Mouse (Mus musculus) MEL (cell line): ENCODE data around the gene Dpyd. TPM values are rescaled to one million over a fixed set of nuclear protein-coding genes. Genes with fewer than 3 reads are reported as not detected.

ENCODE experiments used
- DNase-seq: peaks from one replicate; pipeline ENCODE4 v3.0.0; 2011; ENCODE audit warnings: low read depth, low spot score
- H3K27ac ChIP-seq: 2 replicates; pipeline ENCODE4 v1.5.1; 2012; ENCODE audit warnings: low read depth, mild to moderate bottlenecking, control low read depth, low read length, moderate library complexity; ENCODE audit not compliant: control insufficient read depth
- H3K27me3 ChIP-seq, 2 experiments: fragments of 150-350 bp in 1 of 2; sonication (generic) in 1 of 2; 2 replicates each; pipeline ENCODE4 v1.6.1; 2012; ENCODE audit warnings: low read length in 2 of 2, mild to moderate bottlenecking in 2 of 2, improper control_type of control experiment in 1 of 2, moderate library complexity in 1 of 2; ENCODE audit not compliant: insufficient read depth in 2 of 2, control insufficient read depth in 1 of 2
- H3K36me3 ChIP-seq, 2 experiments: 2 replicates each; pipeline ENCODE4 v1.6.1; 2012 to 2014; ENCODE audit warnings: low read length in 2 of 2, improper control_type of control experiment in 1 of 2, inconsistent platforms in 1 of 2, mild to moderate bottlenecking in 1 of 2; ENCODE audit not compliant: insufficient read depth in 2 of 2, control insufficient read depth in 1 of 2
- H3K4me1 ChIP-seq, 2 experiments: fragments of 150-350 bp in 1 of 2; sonication (generic) in 1 of 2; 2 replicates each; pipeline ENCODE4 v1.6.1; 2012; ENCODE audit warnings: low read length in 2 of 2, improper control_type of control experiment in 1 of 2, mild to moderate bottlenecking in 1 of 2; ENCODE audit not compliant: insufficient read depth in 2 of 2, control insufficient read depth in 1 of 2
- H3K4me3 ChIP-seq, 2 experiments: fragments of 150-350 bp in 1 of 2; sonication (generic) in 1 of 2; 2 replicates each; pipeline ENCODE4 v1.5.1; 2012; ENCODE audit warnings: low read depth in 2 of 2, low read length in 2 of 2, mild to moderate bottlenecking in 2 of 2, moderate library complexity in 2 of 2, control low read depth in 1 of 2, improper control_type of control experiment in 1 of 2; ENCODE audit not compliant: control insufficient read depth in 1 of 2, insufficient read depth in 1 of 2
- H3K79me2 ChIP-seq: 2 replicates; pipeline ENCODE4 v1.6.1; 2012; ENCODE audit warnings: mild to moderate bottlenecking, low read length, moderate library complexity; ENCODE audit not compliant: control insufficient read depth, poor library complexity, insufficient read depth
- H3K9ac ChIP-seq: 2 replicates; pipeline ENCODE4 v1.6.1; 2012; ENCODE audit warnings: low read depth, mild to moderate bottlenecking, control low read depth, low read length, moderate library complexity; ENCODE audit not compliant: control insufficient read depth, poor library complexity, severe bottlenecking
- H3K9me3 ChIP-seq: fragments of 150-350 bp; sonication (generic); replicated peaks from 2 replicates; pipeline ENCODE4 v1.6.1; 2012; ENCODE audit warnings: mild to moderate bottlenecking, low read length, improper control_type of control experiment, moderate library complexity; ENCODE audit not compliant: insufficient read depth
- BHLHE40 ChIP-seq: IDR thresholded peaks from 2 replicates; pipeline ENCODE4 v1.6.1; 2012; ENCODE audit warnings: low read depth, mild to moderate bottlenecking, inconsistent platforms, low read length, improper control_type of control experiment, borderline replicate concordance
- CHD1 ChIP-seq: IDR thresholded peaks from 2 replicates; pipeline ENCODE4 v1.6.1; 2012; ENCODE audit warnings: low read depth, mild to moderate bottlenecking, inconsistent platforms, low read length, improper control_type of control experiment
- CHD2 ChIP-seq: IDR thresholded peaks from 2 replicates; pipeline ENCODE4 v1.6.1; 2011; ENCODE audit warnings: low read length, improper control_type of control experiment
- CTCF ChIP-seq, 3 experiments: IDR thresholded peaks in 2 of 3; conservative IDR thresholded peaks in 1 of 3; 2 replicates each; pipeline ENCODE4 v1.5.1; 2011 to 2012; ENCODE audit warnings: low read length in 3 of 3, low read depth in 2 of 3, mild to moderate bottlenecking in 2 of 3, improper control_type of control experiment in 1 of 3, inconsistent platforms in 1 of 3, mixed read lengths in 1 of 3, moderate library complexity in 1 of 3; ENCODE audit not compliant: control insufficient read depth in 1 of 3, insufficient read depth in 1 of 3, poor library complexity in 1 of 3, severe bottlenecking in 1 of 3
- ETS1 ChIP-seq: IDR thresholded peaks from 2 replicates; pipeline ENCODE4 v1.6.1; 2012; ENCODE audit warnings: low read depth, mild to moderate bottlenecking, inconsistent platforms, low read length, improper control_type of control experiment, moderate library complexity
- GATA1 ChIP-seq: IDR thresholded peaks from 2 replicates; pipeline ENCODE4 v1.6.1; 2011; ENCODE audit warnings: low read depth, low read length, improper control_type of control experiment
- JUND ChIP-seq: IDR thresholded peaks from 2 replicates; pipeline ENCODE4 v1.6.1; 2011; ENCODE audit warnings: low read depth, mild to moderate bottlenecking, improper control_type of control experiment, low read length
- KAT2A ChIP-seq: conservative IDR thresholded peaks from 2 replicates; pipeline ENCODE4 v1.6.1; 2012; ENCODE audit warnings: low read depth, low read length, improper control_type of control experiment, inconsistent platforms
- MAX ChIP-seq: IDR thresholded peaks from 2 replicates; pipeline ENCODE4 v1.6.1; 2011; ENCODE audit warnings: low read length, improper control_type of control experiment
- MYB ChIP-seq: IDR thresholded peaks from 2 replicates; pipeline ENCODE4 v1.6.1; 2011; ENCODE audit warnings: mild to moderate bottlenecking, low read depth, low read length, improper control_type of control experiment
- NRF1 ChIP-seq: IDR thresholded peaks from 2 replicates; pipeline ENCODE4 v1.6.1; 2014; ENCODE audit warnings: low read depth, mild to moderate bottlenecking, inconsistent platforms, low read length, improper control_type of control experiment, moderate library complexity; ENCODE audit not compliant: poor library complexity, insufficient read depth, severe bottlenecking
- POLR2AphosphoS2 ChIP-seq: IDR thresholded peaks from 2 replicates; pipeline ENCODE4 v1.6.1; 2011; ENCODE audit warnings: low read length, improper control_type of control experiment
- POLR2AphosphoS5 ChIP-seq: IDR thresholded peaks from 2 replicates; pipeline ENCODE4 v1.6.1; 2012; ENCODE audit warnings: low read depth, borderline replicate concordance, mild to moderate bottlenecking, inconsistent platforms, low read length, moderate library complexity, mixed read lengths
- RAD21 ChIP-seq: IDR thresholded peaks from 2 replicates; pipeline ENCODE4 v1.6.1; 2011; ENCODE audit warnings: mild to moderate bottlenecking, low read depth, low read length, improper control_type of control experiment
- RCOR1 ChIP-seq: IDR thresholded peaks from 2 replicates; pipeline ENCODE4 v1.6.1; 2012; ENCODE audit warnings: low read depth, mild to moderate bottlenecking, inconsistent platforms, low read length, improper control_type of control experiment
- SIN3A ChIP-seq: IDR thresholded peaks from 2 replicates; pipeline ENCODE4 v1.6.1; 2012; ENCODE audit warnings: low read length, improper control_type of control experiment, inconsistent platforms
- SMC3 ChIP-seq: IDR thresholded peaks from 2 replicates; pipeline ENCODE4 v1.6.1; 2011; ENCODE audit warnings: low read depth, low read length, improper control_type of control experiment
- TAL1 ChIP-seq: IDR thresholded peaks from 2 replicates; pipeline ENCODE4 v1.6.1; 2012; ENCODE audit warnings: mild to moderate bottlenecking, inconsistent platforms, low read length, moderate library complexity, mixed read lengths
- UBTF ChIP-seq: IDR thresholded peaks from 2 replicates; pipeline ENCODE4 v1.6.1; 2012; ENCODE audit warnings: low read depth, mild to moderate bottlenecking, inconsistent platforms, low read length, improper control_type of control experiment, moderate library complexity, borderline replicate concordance; ENCODE audit not compliant: insufficient read depth
- USF2 ChIP-seq, 2 experiments: IDR thresholded peaks; 2 replicates each; pipeline ENCODE4 v1.6.1; 2011 to 2012; ENCODE audit warnings: improper control_type of control experiment in 2 of 2, low read length in 2 of 2, borderline replicate concordance in 1 of 2, inconsistent platforms in 1 of 2, low read depth in 1 of 2, mild to moderate bottlenecking in 1 of 2; ENCODE audit not compliant: insufficient read depth in 1 of 2
- polyA plus RNA-seq, 2 experiments: library from polyadenylated mRNA; stranded (reverse) in 1 of 2; unstranded in 1 of 2; fragments of >175 nt in 1 of 2; fragments of >200 nt in 1 of 2; gene quantifications; 2 replicates each; pipeline versions ENCODE4 v1.2.1 to v1.2.4; 2012; ENCODE audit warnings: low replicate concordance in 2 of 2, low read depth in 1 of 2; ENCODE audit not compliant: insufficient read length in 2 of 2, insufficient read depth in 1 of 2, missing spikeins in 1 of 2
- total RNA-seq: library from RNA; depleted of rRNA; stranded (reverse); fragments of 300-350 nt; gene quantifications from 2 replicates; pipeline ENCODE4 v1.2.3, GENCODE M21; 2012

Gene Dpyd
- total and polyA plus RNA-seq, 3 experiments: not detected

DNA sequence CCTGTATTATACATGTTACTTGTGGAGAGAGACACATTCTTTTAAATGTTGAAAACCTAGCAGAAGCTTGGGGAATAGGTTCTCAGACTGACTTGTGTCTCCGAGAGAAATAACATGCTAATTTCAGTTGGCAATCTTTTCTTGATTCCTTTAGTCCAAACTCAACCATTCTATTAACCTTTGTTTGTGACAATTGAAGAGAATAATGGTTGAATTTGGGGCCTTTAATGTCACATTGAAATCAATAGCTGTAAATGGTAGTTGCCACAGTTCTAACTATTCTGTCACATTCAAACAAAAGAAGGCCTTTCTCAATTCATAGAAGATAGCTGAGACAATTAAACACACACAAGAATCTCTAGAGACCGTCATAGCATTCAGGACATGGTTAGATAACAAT lies 606.2 kb downstream of the Dpyd start:
- Histone ChIP-seq H3K9ac (no peak overlapping the region), H3K27ac (no peak overlapping the region), H3K4me1 (no peaks in the 10 kb centered on the region), H3K27me3 (no peaks in the 10 kb centered on the region), H3K79me2 (no peaks in the 10 kb centered on the region), H3K4me3 (no peak overlapping the region), H3K9me3 (no peaks in the 10 kb centered on the region), H3K36me3 (no peaks in the 10 kb centered on the region)
- TF ChIP-seq POLR2AphosphoS2 (no peak), CHD1 (no peak), BHLHE40 (no peak), RAD21 (no peak), UBTF (no peak), KAT2A (no peak), MAX (no peak), MYB (no peak), CTCF (IDR thresholded peaks at IDR 0.05 in 2 of 3, conservative IDR thresholded peaks at IDR 0.05 in 1 of 3; ENCODE audit: control insufficient read depth in 1 of 3, insufficient read depth in 1 of 3, low read depth in 2 of 3, low read length in 3 of 3, poor library complexity in 1 of 3, severe bottlenecking in 1 of 3) (no peak), SIN3A (no peak), ETS1 (no peak), SMC3 (no peak), POLR2AphosphoS5 (no peak), TAL1 (no peak), RCOR1 (no peak), GATA1 (no peak), CHD2 (no peak), JUND (no peak)
- DNase-seq: no peak

- TF ChIP-seq ETS1 (no peak), JUND (no peak), NRF1 (no peak), USF2 (IDR thresholded peaks at IDR 0.05; ENCODE audit: borderline replicate concordance in 1 of 2, insufficient read depth in 1 of 2, low read depth in 1 of 2, low read length in 2 of 2) (no peak), CHD1 (no peak)
- Histone ChIP-seq H3K27me3 (no peaks in the 10 kb centered on the region), H3K79me2 (no peaks in the 10 kb centered on the region), H3K4me1 (no peaks in the 10 kb centered on the region), H3K4me3 (no peak overlapping the region), H3K9me3 (no peaks in the 10 kb centered on the region), H3K9ac (no peak overlapping the region), H3K27ac (no peak overlapping the region), H3K36me3 (no peaks in the 10 kb centered on the region)
- no peak for DNase-seq
These were observed 606.7 kb downstream of the Dpyd start for GRCm38 (mm10) chr3:119168661-119169060.
